Mouse (Mus musculus): ENCODE data around the gene Pex11b.
"Not testable (repeated sequence)": the region's sequence is repeated elsewhere in the genome, so short reads cannot be mapped to it uniquely, and the experiment has no call there.

Pex11b gene

GRCm38 (mm10) chr3:96634928-96635879 is at the start of gene Pex11b, which contains the start of gene Gm42957:
Pex11b (plus strand) TSS chr3:96635376.
Gm42957 (plus strand) TSS chr3:96635474.
- DNase-seq: peak; percentile 89 to 90

- no peak for DNase-seq
Observed at GRCm38 (mm10) chr3:96590657-96591056, 44.5 kb upstream of the Pex11b start.

DNA sequence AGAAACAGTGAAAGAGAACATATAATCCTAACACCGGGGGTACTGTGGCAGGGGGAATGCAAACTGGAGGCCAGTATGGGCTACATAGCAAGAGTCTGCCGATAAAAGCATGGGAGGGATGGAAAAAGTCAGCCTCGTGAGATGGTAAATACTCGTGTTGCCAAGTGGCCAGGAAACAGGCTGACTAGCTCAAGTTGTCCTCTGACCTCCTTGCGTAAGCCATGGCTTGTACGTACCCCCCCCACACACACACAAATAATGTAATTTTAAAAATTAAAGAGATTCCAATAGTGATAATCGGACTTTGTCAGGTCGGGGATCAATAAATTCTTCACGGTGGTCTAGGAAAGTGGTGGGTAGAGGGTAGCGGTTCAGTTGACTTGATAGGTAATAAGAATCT is 41.8 kb upstream of the Pex11b start:
- DNase-seq: peak in 1 of 2 experiments; percentile 52

- DNase-seq: peak; percentile 96 to 98
Observed at GRCm38 (mm10) chr3:96593790-96594560, 41.2 kb upstream of the Pex11b start, which contains the start of gene Polr3gl. Polr3gl (minus strand) TSS chr3:96594181.

GRCm38 (mm10) chr3:96594851-96595250 is 40.3 kb upstream of the Pex11b start:
- DNase-seq: no peak

DNA sequence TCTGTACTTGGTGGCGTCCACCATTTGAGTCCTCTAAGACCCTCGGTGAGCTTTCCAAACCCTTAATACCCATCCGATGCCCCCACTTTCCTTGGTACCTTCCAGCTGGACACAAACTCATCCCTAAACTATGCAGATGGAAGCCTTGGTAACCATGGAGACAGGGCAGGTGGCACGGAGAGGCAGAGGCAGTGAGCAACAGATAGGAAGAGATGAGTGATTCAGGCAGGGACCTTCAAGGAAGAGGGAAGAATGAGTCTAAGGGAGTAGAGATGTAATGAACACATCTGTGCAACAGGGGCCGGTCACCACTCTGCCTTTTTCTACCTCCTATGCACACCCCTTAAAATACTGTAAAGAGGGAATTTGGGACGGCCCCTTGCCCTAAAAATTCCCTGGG is 39.5 kb upstream of the Pex11b start:
- peak; percentile 53 to 62 for DNase-seq

GRCm38 (mm10) chr3:96596228-96596707 is 38.9 kb upstream of the Pex11b start, which contains the start of gene Ankrd34a:
Ankrd34a (plus strand) TSS chr3:96596636.
- DNase-seq: peak; percentile 90 to 92

GRCm38 (mm10) chr3:96596855-96597254 is 38.3 kb upstream of the Pex11b start:
- DNase-seq: peak in 1 of 2 experiments; percentile 45

DNA sequence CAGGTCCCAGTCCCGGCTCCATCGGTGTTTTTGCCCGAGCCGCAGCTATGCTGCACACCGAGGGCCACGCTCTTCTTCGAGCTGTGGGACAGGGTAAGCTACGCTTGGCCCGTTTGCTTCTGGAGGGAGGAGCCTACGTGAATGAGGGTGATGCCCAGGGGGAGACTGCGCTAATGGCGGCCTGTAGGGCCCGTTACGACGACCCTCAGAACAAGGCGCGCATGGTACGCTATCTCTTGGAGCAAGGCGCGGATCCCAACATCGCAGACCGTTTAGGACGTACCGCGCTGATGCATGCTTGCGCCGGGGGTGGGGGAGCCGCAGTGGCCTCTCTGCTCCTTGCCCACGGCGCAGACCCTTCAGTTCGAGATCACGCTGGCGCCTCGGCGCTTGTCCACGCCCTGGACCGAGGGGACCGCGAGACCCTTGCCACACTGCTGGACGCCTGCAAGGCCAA is 37.7 kb upstream of the Pex11b start:
- peak; percentile 52 to 67 for DNase-seq

GRCm38 (mm10) chr3:96598156-96599068 is 36.8 kb upstream of the Pex11b start:
- peak; percentile 69 to 70 for DNase-seq

GRCm38 (mm10) chr3:96599069-96599393 is 36.1 kb upstream of the Pex11b start:
- no peak for DNase-seq

- DNase-seq: no peak
Observed at GRCm38 (mm10) chr3:96599411-96599810, 35.8 kb upstream of the Pex11b start.

DNA sequence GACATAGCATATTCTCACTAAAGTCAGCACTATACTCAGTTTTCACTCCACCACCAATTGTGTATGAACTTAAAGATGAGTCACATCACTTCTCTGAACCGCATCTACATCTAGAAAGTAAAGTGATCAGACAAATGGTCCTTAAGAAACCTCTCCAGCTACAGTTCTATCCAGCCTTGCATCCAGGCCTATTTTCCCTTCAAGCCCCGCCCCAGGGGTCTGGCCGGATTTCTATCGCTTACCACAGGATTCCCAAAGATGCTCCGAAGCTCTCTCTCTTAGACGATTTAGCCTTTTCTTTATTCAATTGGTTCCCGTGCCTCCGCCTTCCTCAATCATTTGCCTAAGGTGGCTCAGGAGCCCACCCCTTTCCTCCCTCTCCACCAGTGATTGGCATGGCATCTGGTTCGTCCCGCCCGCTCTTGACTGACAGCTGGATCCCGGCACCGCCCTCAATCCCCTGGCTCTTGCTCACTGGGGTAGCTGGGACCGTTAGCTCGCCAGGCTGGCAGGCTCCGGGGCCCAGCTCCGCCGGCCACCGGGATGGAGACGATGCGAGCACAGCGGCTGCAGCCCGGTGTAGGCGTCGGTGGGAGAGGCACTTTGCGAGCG is 34.4 kb upstream of the Pex11b start, which contains the start of gene Lix1l:
Lix1l (plus strand) TSS at position 511 of the 612 bp plus-strand sequence.
- DNase-seq: peak; percentile 89 to 97

DNA sequence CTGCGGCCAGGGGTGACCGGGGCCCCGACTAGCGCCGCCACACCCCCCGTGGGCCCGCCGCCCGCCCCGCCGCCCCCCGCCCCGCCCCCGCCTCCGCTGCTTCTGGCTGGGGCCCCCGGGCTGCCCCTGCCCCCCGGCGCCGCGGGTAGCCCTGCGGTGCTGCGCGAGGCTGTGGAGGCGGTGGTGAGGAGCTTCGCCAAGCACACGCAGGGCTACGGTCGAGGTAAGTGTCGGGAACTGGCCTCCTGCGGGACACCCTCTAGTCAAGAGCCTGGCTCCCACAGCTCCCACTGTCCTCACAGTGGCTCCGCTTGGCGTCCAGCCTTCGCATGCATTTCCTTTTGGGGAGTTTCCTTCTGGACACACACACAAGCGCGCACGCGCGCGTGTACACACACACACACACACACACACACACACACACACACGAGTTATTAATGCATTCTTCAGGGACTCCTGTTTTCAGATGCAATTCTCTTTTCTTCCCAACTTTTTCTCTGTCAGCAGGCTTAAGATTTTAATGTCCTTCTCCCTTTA is 33.9 kb upstream of the Pex11b start:
- DNase-seq: peak; percentile 76

- peak; percentile 39 to 51 for DNase-seq
Observed at GRCm38 (mm10) chr3:96601941-96602703, 33.1 kb upstream of the Pex11b start.

DNA sequence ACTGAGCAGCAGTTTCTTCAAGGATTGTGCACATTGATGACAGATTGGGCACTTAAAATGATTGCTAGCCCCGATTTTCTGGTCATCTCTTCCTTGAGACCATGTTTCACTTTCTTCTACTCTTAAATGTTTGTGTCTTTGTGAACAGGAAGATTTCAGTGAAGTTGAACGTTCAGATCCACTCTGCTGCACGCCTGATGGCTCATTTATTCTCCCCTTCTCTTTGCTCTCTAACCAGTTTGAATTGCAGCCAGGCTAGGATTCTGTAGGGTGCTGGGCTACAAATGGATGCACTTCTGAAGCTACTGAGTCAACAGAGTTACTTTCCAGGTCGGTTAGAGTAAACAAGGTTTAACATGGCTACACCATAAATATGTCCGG is 32.5 kb upstream of the Pex11b start:
- no peak for DNase-seq

DNA sequence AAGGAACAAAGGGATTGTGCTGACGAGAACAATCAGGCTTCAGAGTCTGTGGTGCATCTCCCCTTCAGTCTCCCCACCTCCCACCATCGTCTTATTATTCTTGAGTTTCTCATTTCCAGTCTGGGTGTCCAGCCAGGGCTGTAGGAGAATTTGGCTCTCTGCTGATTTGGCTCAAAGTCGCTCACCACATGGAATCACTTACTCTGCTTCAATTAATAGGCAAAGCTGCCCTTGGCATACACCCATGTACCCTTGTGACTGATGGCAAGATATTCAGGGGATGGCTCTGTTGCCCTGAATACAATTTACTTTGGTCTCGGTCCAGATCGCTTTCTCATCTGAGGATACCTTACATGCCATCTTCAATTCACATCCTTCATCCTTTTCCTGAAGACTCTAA is 31.9 kb upstream of the Pex11b start:
- peak; percentile 49 to 60 for DNase-seq

GRCm38 (mm10) chr3:96606007-96606406 is 29.2 kb upstream of the Pex11b start:
- not testable (repeated sequence) for DNase-seq

- no peak for DNase-seq
Observed at GRCm38 (mm10) chr3:96606618-96607017, 28.6 kb upstream of the Pex11b start.

DNA sequence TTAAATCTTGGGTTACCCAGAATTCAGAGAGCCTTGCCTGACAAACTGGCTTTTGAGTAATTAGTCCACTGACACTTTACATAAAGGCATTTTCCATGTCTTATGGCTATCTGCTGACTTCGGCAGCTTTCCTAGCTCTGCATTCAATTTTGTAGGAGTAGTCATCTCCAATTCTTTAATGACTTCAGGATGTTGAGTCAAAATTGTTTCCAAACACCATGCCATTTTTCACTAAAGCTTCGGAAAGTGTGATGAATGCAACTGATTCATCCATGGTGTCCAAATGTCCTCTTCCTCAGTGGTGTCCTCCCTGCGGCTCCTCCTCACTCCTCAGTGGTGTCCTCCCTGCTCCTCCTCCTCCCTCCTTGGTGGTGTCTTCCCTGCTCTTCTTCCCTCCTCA is 17.2 kb upstream of the Pex11b start:
- DNase-seq: no peak

DNA sequence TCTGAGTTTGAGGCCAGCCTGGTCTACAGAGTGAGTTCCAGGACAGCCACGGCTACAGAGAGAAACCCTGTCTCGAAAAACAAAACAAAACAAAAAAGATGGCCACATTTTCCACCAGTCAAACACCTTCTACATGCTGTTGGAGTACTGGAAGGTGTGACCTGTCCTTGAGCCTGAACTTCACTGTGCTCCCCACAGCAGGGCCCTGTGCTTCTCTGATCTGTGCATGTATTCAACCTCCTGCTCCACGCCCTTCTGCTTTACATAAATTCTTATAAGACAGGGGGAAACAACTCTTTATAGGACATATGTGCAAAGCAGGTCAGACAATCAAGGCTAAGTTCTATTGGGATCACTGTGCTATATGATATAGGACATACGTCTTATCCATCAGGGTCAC is 12.0 kb upstream of the Pex11b start:
- DNase-seq: no peak
